Mouse (Mus musculus) frontal cortex, postnatal 25 days (tissue): ENCODE measurements around the gene Olfr1323.

Experiments
- DNase-seq, 2 experiments: peaks; one replicate each; pipeline ENCODE4 v3.0.0; 2022; ENCODE audit warnings: low spot score in 2 of 2

Olfr1323 gene

GRCm38 (mm10) chrX:50019259-50019658, at the start of gene Olfr1323:
Olfr1323 (minus strand) TSS chrX:50019359.
- no peak for DNase-seq

- DNase-seq = no peak
Observed at GRCm38 (mm10) chrX:50012242-50012641, 6.9 kb downstream of the Olfr1323 start.
